Mouse (Mus musculus) stomach, postnatal 0 days (tissue): Measurements from ENCODE around the gene Prss41.

Experiments
- CTCF ChIP-seq: IDR thresholded peaks from 2 replicates; pipeline ENCODE4 v1.5.1; 2016; ENCODE audit warnings: antibody characterized with exemption, low read depth, mild to moderate bottlenecking, moderate library complexity
- EP300 ChIP-seq: optimal IDR thresholded peaks from 2 replicates; pipeline ENCODE3; 2016; ENCODE audit warnings: antibody characterized with exemption

- TF ChIP-seq CTCF (peak; percentile 77), EP300 (no peak)
Measured at GRCm38 (mm10) chr17:23829064-23829619, 14.8 kb downstream of the Prss41 start, which contains the start of gene Elob.
